Mouse (Mus musculus): Measurements from ENCODE around the gene Aass. TPM values are rescaled to one million over a fixed set of nuclear protein-coding genes. Genes with fewer than 3 reads are reported as not detected.

The Aass gene
- polyA plus RNA-seq (2021; fragmentation: Nextera tagmentation): 2.4 and 4.2 TPM in 2 replicates
- long read RNA-seq, experiment 1, partial matches to known transcripts: 1 of 8 reads
- long read RNA-seq, experiment 1, other reads (novel, unspliced or antisense): 4 of 8 reads
- long read RNA-seq, experiment 2, partial matches to known transcripts: 0 of 9 reads
- long read RNA-seq, experiment 2, other reads (novel, unspliced or antisense): 5 of 9 reads

DNA sequence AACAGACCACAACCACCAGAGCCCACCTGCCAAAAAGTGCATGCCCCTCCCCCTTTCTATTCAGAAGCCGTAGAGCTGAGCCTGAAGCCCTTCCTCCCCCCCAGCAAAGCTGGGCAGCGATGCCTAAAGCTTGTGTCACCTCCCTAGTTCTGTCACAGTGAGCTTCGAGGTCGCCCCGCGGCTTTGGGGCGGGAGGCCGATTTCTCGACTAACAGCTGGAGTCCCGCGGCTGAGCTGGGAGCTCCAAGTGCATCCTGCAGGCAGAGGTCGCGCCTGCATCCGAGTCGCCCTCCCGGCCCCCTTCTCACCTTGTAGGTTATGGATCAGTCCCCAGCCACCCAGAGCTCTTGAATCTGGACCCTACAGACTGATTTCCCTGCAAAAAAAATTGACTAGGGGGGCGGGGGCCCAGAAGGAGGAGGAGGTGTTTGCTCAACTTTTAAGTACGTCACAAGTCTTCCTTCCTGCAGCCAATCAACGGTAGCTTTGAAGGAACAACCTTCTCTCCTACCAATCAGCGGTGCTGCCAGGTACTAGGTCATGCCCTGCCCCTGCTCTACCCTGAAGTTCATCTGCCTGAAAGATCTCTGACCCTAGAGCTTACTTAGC, at the start of gene Aass:
Gene Aass, minus strand, starts transcription at position 414 of the 609 bp plus-strand sequence.

Other genes starting within 250 kb of the Aass start
- gene Fezf1, start 115.4 kb upstream of the Aass start, polyA plus RNA-seq (2021; fragmentation: Nextera tagmentation): 0.08 TPM in 1 of 2 replicates, not detected in the other